Mouse (Mus musculus) limb, embryonic 13.5 days (tissue): Measurements from ENCODE around the gene Sox4. TPM values are rescaled to one million over a fixed set of nuclear protein-coding genes. Genes with fewer than 3 reads are reported as not detected.

ENCODE experiments used
- ATAC-seq: fragments of 200-750 bp; cut with Nextera tagmentation; 2 replicates; pipeline ENCODE4 v1.8.0; 2017; ENCODE audit warnings: low read depth, moderate number of reproducible peaks, moderate TSS enrichment; ENCODE audit not compliant: low FRiP score
- H3K27ac ChIP-seq: fragments of 300-500 bp; sonication (generic); 2 replicates; pipeline ENCODE4 v1.5.1; 2015; ENCODE audit warnings: inconsistent platforms, mild to moderate bottlenecking, moderate library complexity
- H3K27me3 ChIP-seq: fragments of 300-500 bp; sonication (generic); 2 replicates; pipeline ENCODE4 v1.6.1; 2015; ENCODE audit warnings: mild to moderate bottlenecking, inconsistent platforms
- H3K36me3 ChIP-seq: fragments of 300-500 bp; sonication (generic); 2 replicates; pipeline ENCODE4 v1.6.1; 2015; ENCODE audit warnings: inconsistent platforms, mild to moderate bottlenecking, moderate library complexity
- H3K4me1 ChIP-seq: fragments of 300-500 bp; sonication (generic); 2 replicates; pipeline ENCODE4 v1.6.1; 2015; ENCODE audit warnings: inconsistent platforms
- H3K4me2 ChIP-seq: fragments of 300-500 bp; sonication (generic); replicated peaks from 2 replicates; pipeline ENCODE4 v1.6.1; 2015; ENCODE audit warnings: inconsistent platforms, mild to moderate bottlenecking, moderate library complexity
- H3K4me3 ChIP-seq: fragments of 300-500 bp; sonication (generic); 2 replicates; pipeline ENCODE4 v1.5.1; 2015; ENCODE audit warnings: moderate library complexity, mild to moderate bottlenecking, inconsistent platforms
- H3K9ac ChIP-seq: fragments of 300-500 bp; sonication (generic); 2 replicates; pipeline ENCODE4 v1.6.1; 2015; ENCODE audit warnings: mild to moderate bottlenecking, inconsistent platforms
- H3K9me3 ChIP-seq: fragments of 300-500 bp; sonication (generic); 2 replicates; pipeline ENCODE4 v1.6.1; 2016; ENCODE audit warnings: inconsistent platforms
- WGBS: fragments of 180-500 bp; shearing (Covaris S2); methylation state at CpG from one replicate; pipeline ENCODE4 v1.1.7; 2015; 5-methylcytosine and 5-hydroxymethylcytosine counted together
- polyA plus RNA-seq: library from polyadenylated mRNA; unstranded; fragments of >200 nt; fragmentation: Nextera tagmentation; extraction: Ambion mirVana; gene quantifications from 2 replicates; pipeline ENCODE4 v1.2.1, GENCODE M21; 2015

Sox4 gene
- polyA plus RNA-seq, 1 experiment from 2014 or later = 74.2 TPM

GRCm38 (mm10) chr13:28941983-28942630, 11.4 kb downstream of the Sox4 start:
- peaks cover 7% of the 10 kb centered on the region for H3K4me1 ChIP-seq
- no peak overlapping the region for H3K27ac ChIP-seq
- H3K27me3 ChIP-seq = no peaks in the 10 kb centered on the region
- ATAC-seq = no peak
- no peaks in the 10 kb centered on the region; the same call in 1 of the 2 replicates for H3K9me3 ChIP-seq
- H3K4me2 ChIP-seq = no peak overlapping the region
- H3K4me3 ChIP-seq = no peak overlapping the region
- 20% methylated on average over 4 of the region's 4 CpGs for WGBS
- H3K9ac ChIP-seq = no peak overlapping the region
- 0 out of 2 replicates have a peak, but pooled peaks cover 5% of the 10 kb centered on the region for H3K36me3 ChIP-seq

- H3K4me1 ChIP-seq = peaks cover 12% of the 10 kb centered on the region; the same call in 1 of the 2 replicates
- no peak overlapping the region for H3K27ac ChIP-seq
- H3K27me3 ChIP-seq = no peaks in the 10 kb centered on the region
- H3K4me3 ChIP-seq = no peak overlapping the region
- no peaks in the 10 kb centered on the region for H3K36me3 ChIP-seq
- ATAC-seq = no peak
- no peaks in the 10 kb centered on the region for H3K9me3 ChIP-seq
- H3K9ac ChIP-seq = no peak overlapping the region
- H3K4me2 ChIP-seq = no peak overlapping the region
- WGBS = 93% methylated on average over 8 of the region's 8 CpGs
Measured at GRCm38 (mm10) chr13:28933375-28933774, 20.1 kb downstream of the Sox4 start.

GRCm38 (mm10) chr13:28931776-28932175, 21.7 kb downstream of the Sox4 start:
- WGBS = 45% methylated on average over 3 of the region's 3 CpGs
- Histone ChIP-seq H3K27ac (no peak overlapping the region), H3K9ac (no peak overlapping the region), H3K9me3 (no peaks in the 10 kb centered on the region), H3K4me3 (no peak overlapping the region), H3K4me1 (peaks cover 12% of the 10 kb centered on the region; the same call in 1 of the 2 replicates), H3K27me3 (no peaks in the 10 kb centered on the region), H3K4me2 (no peak overlapping the region), H3K36me3 (no peaks in the 10 kb centered on the region)
- no peak for ATAC-seq

GRCm38 (mm10) chr13:28931266-28931665, 22.2 kb downstream of the Sox4 start:
- H3K27ac ChIP-seq = no peak overlapping the region
- no peaks in the 10 kb centered on the region for H3K9me3 ChIP-seq
- 98% methylated on average over 3 of the region's 3 CpGs for WGBS
- H3K9ac ChIP-seq = no peak overlapping the region
- no peak overlapping the region for H3K4me3 ChIP-seq
- no peak for ATAC-seq
- H3K27me3 ChIP-seq = no peaks in the 10 kb centered on the region
- H3K4me2 ChIP-seq = no peak overlapping the region
- H3K4me1 ChIP-seq = peaks cover 12% of the 10 kb centered on the region; the same call in 1 of the 2 replicates
- no peaks in the 10 kb centered on the region for H3K36me3 ChIP-seq

- no peak overlapping the region for H3K4me2 ChIP-seq
- H3K4me3 ChIP-seq = no peak overlapping the region
- H3K9me3 ChIP-seq = no peaks in the 10 kb centered on the region
- no peak overlapping the region for H3K9ac ChIP-seq
- peaks cover 12% of the 10 kb centered on the region; the same call in 1 of the 2 replicates for H3K4me1 ChIP-seq
- ATAC-seq = no peak
- no peak overlapping the region for H3K27ac ChIP-seq
- no peaks in the 10 kb centered on the region for H3K36me3 ChIP-seq
- H3K27me3 ChIP-seq = no peaks in the 10 kb centered on the region
- WGBS = 56% methylated on average over 4 of the region's 4 CpGs
Measured at GRCm38 (mm10) chr13:28930364-28930763, 23.1 kb downstream of the Sox4 start.

- WGBS = 35% methylated on average over 3 of the region's 3 CpGs
- Histone ChIP-seq H3K4me3 (no peak overlapping the region), H3K4me1 (peaks cover 12% of the 10 kb centered on the region; the same call in 1 of the 2 replicates), H3K9me3 (no peaks in the 10 kb centered on the region), H3K27ac (no peak overlapping the region), H3K9ac (no peak overlapping the region), H3K4me2 (no peak overlapping the region), H3K36me3 (no peaks in the 10 kb centered on the region), H3K27me3 (no peaks in the 10 kb centered on the region)
- ATAC-seq = no peak
Measured at GRCm38 (mm10) chr13:28929936-28930335, 23.6 kb downstream of the Sox4 start.

GRCm38 (mm10) chr13:28923136-28923535, 30.4 kb downstream of the Sox4 start:
- H3K9me3 ChIP-seq = no peaks in the 10 kb centered on the region
- H3K27ac ChIP-seq = no peak overlapping the region
- H3K4me3 ChIP-seq = no peak overlapping the region
- WGBS = 93% methylated on average over 3 of the region's 3 CpGs
- H3K27me3 ChIP-seq = no peaks in the 10 kb centered on the region
- H3K4me1 ChIP-seq = no peaks in the 10 kb centered on the region
- ATAC-seq = no peak
- no peaks in the 10 kb centered on the region for H3K36me3 ChIP-seq
- no peak overlapping the region for H3K4me2 ChIP-seq
- no peak overlapping the region for H3K9ac ChIP-seq

- no peak for ATAC-seq
- WGBS = 76% methylated on average over 10 of the region's 10 CpGs
- Histone ChIP-seq H3K9ac (no peak overlapping the region), H3K27ac (no peak overlapping the region), H3K9me3 (no peaks in the 10 kb centered on the region), H3K4me1 (peaks cover 4% of the 10 kb centered on the region; the same call in 1 of the 2 replicates), H3K36me3 (no peaks in the 10 kb centered on the region), H3K4me2 (no peak overlapping the region), H3K4me3 (no peak overlapping the region), H3K27me3 (no peaks in the 10 kb centered on the region)
Measured at GRCm38 (mm10) chr13:28917379-28918250, 35.9 kb downstream of the Sox4 start.

GRCm38 (mm10) chr13:28913656-28914055, 39.9 kb downstream of the Sox4 start:
- ATAC-seq = no peak
- WGBS = 60% methylated on average over 6 of the region's 6 CpGs
- Histone ChIP-seq H3K9me3 (no peaks in the 10 kb centered on the region), H3K4me1 (peaks cover 4% of the 10 kb centered on the region; the same call in 1 of the 2 replicates), H3K36me3 (no peaks in the 10 kb centered on the region), H3K4me2 (no peak overlapping the region), H3K27ac (no peak overlapping the region), H3K4me3 (no peak overlapping the region), H3K27me3 (no peaks in the 10 kb centered on the region), H3K9ac (no peak overlapping the region)

GRCm38 (mm10) chr13:28906981-28907380, 46.5 kb downstream of the Sox4 start:
- no peak for ATAC-seq
- 73% methylated on average over 10 of the region's 10 CpGs for WGBS
- H3K27me3 ChIP-seq = no peaks in the 10 kb centered on the region

More at GRCm38 (mm10) chr13:28906981-28907380, 46.5 kb downstream of the Sox4 start:
- H3K4me2 ChIP-seq = no peak overlapping the region
- no peak overlapping the region for H3K4me3 ChIP-seq
- no peaks in the 10 kb centered on the region for H3K9me3 ChIP-seq
- H3K9ac ChIP-seq = no peak overlapping the region
- H3K36me3 ChIP-seq = no peaks in the 10 kb centered on the region
- H3K4me1 ChIP-seq = no peaks in the 10 kb centered on the region
- H3K27ac ChIP-seq = no peak overlapping the region
